Mouse (Mus musculus) right cerebral cortex, adult 2 months (tissue): ENCODE results near the gene Ak6.

ENCODE experiments used
- DNase-seq, 2 experiments: peaks; one replicate each; pipeline ENCODE4 v3.0.0; 2021 to 2022; ENCODE audit warnings: low spot score in 2 of 2

The Ak6 gene

GRCm38 (mm10) chr13:100650550-100651438 is at the start of gene Ak6, which contains the start of gene Rad17:
TSS of gene Ak6 (plus strand) at chr13:100650979.
TSS of gene Rad17 (minus strand) at chr13:100651051.
- DNase-seq: peak; percentile 94 to 96

GRCm38 (mm10) chr13:100601034-100601433 is 49.7 kb upstream of the Ak6 start:
- no peak for DNase-seq

- no peak for DNase-seq
These were observed 48.4 kb upstream of the Ak6 start for GRCm38 (mm10) chr13:100602239-100602902.

GRCm38 (mm10) chr13:100603031-100603737 is 47.6 kb upstream of the Ak6 start:
- DNase-seq: no peak

GRCm38 (mm10) chr13:100603738-100604095 is 47.1 kb upstream of the Ak6 start:
- no peak for DNase-seq

GRCm38 (mm10) chr13:100605845-100606244 is 44.9 kb upstream of the Ak6 start:
- DNase-seq: no peak

GRCm38 (mm10) chr13:100607756-100608155 is 43.0 kb upstream of the Ak6 start:
- DNase-seq: no peak

- no peak for DNase-seq
These were observed 39.5 kb upstream of the Ak6 start for GRCm38 (mm10) chr13:100611266-100611665.

GRCm38 (mm10) chr13:100612251-100612650 is 38.5 kb upstream of the Ak6 start:
- no peak for DNase-seq

- no peak for DNase-seq
These were observed 37.9 kb upstream of the Ak6 start for GRCm38 (mm10) chr13:100612903-100613302.

- DNase-seq: peak; percentile 23 to 42
These were observed 34.3 kb upstream of the Ak6 start, which contains the start of gene Marveld2 for GRCm38 (mm10) chr13:100616181-100617087. TSS of gene Marveld2 (minus strand) at chr13:100616971.

- no peak for DNase-seq
These were observed 33.2 kb upstream of the Ak6 start for GRCm38 (mm10) chr13:100617583-100617982.

- DNase-seq: no peak
These were observed 28.5 kb upstream of the Ak6 start for GRCm38 (mm10) chr13:100622241-100622640.

- no peak for DNase-seq
These were observed 16.6 kb upstream of the Ak6 start for GRCm38 (mm10) chr13:100634106-100634691.

GRCm38 (mm10) chr13:100642471-100643209 is 8.1 kb upstream of the Ak6 start:
- no peak for DNase-seq

GRCm38 (mm10) chr13:100648223-100648622 is 2.6 kb upstream of the Ak6 start:
- no peak for DNase-seq

- DNase-seq: peak in 1 of 2 experiments; percentile 6
These were observed 834 bp downstream of the Ak6 start, which contains the start of gene Taf9 for GRCm38 (mm10) chr13:100651439-100652186. TSS of gene Taf9 (plus strand) at chr13:100651579.

GRCm38 (mm10) chr13:100658091-100658490 is 7.3 kb downstream of the Ak6 start:
- no peak for DNase-seq

GRCm38 (mm10) chr13:100659864-100660456 is 9.2 kb downstream of the Ak6 start:
- peak; percentile 42 to 55 for DNase-seq
